Mouse (Mus musculus): ENCODE data around the gene Elf1. TPM values are rescaled to one million over a fixed set of nuclear protein-coding genes. Genes with fewer than 3 reads are reported as not detected.
"Not testable (repeated sequence)": the region's sequence is repeated elsewhere in the genome, so short reads cannot be mapped to it uniquely, and the experiment has no call there.

The Elf1 gene
- polyA plus RNA-seq, 1 experiment from 2014 or later, result 10.3 TPM

- Histone ChIP-seq H3K27me3 (ENCODE audit: insufficient read depth, low read length) (no peaks in the 10 kb centered on the region), H3K4me3 (ENCODE audit: low read length) (no peak overlapping the region), H3K9me3 (ENCODE audit: low read length) (no peaks in the 10 kb centered on the region), H3K4me1 (ENCODE audit: insufficient read depth, low read length) (no peaks in the 10 kb centered on the region; the same call in 1 of the 2 replicates), H3K27ac (ENCODE audit: low read length) (no peak overlapping the region), H3K4me2 (replicated peaks; ENCODE audit: low read depth, low read length) (0 out of 2 replicates have a peak overlapping the region, but pooled peaks have one; percentile 0), H3K36me3 (ENCODE audit: insufficient read depth, low read length) (no peaks in the 10 kb centered on the region), H3K9ac (replicated peaks; ENCODE audit: low read length) (no peak overlapping the region)
- 78% methylated on average over 8 of the region's 8 CpGs for WGBS
- ATAC-seq (ENCODE audit: low FRiP score, low TSS enrichment), result no peak
Measured at GRCm38 (mm10) chr14:79517185-79517740, 36.3 kb downstream of the Elf1 start.

GRCm38 (mm10) chr14:79518123-79518522, 37.1 kb downstream of the Elf1 start:
- WGBS, result 86% methylated on average over 2 of the region's 2 CpGs
- no peak overlapping the region for H3K27ac ChIP-seq (ENCODE audit: low read length)
- H3K9ac ChIP-seq (replicated peaks; ENCODE audit: low read length), result no peak overlapping the region
- H3K36me3 ChIP-seq (ENCODE audit: insufficient read depth, low read length), result no peaks in the 10 kb centered on the region
- peaks cover 3% of the 10 kb centered on the region; the same call in 1 of the 2 replicates for H3K4me1 ChIP-seq (ENCODE audit: insufficient read depth, low read length)
- no peaks in the 10 kb centered on the region for H3K9me3 ChIP-seq (ENCODE audit: low read length)
- H3K4me3 ChIP-seq (ENCODE audit: low read length), result no peak overlapping the region
- no peak for ATAC-seq (ENCODE audit: low FRiP score, low TSS enrichment)
- no peak overlapping the region for H3K4me2 ChIP-seq (replicated peaks; ENCODE audit: low read depth, low read length)
- H3K27me3 ChIP-seq (ENCODE audit: insufficient read depth, low read length), result no peaks in the 10 kb centered on the region

GRCm38 (mm10) chr14:79518761-79519662, 38.0 kb downstream of the Elf1 start:
- Histone ChIP-seq H3K36me3 (ENCODE audit: insufficient read depth, low read length) (no peaks in the 10 kb centered on the region), H3K9ac (replicated peaks; ENCODE audit: low read length) (no peak overlapping the region), H3K4me2 (replicated peaks; ENCODE audit: low read depth, low read length) (no peak overlapping the region), H3K27ac (ENCODE audit: low read length) (no peak overlapping the region), H3K9me3 (ENCODE audit: low read length) (no peaks in the 10 kb centered on the region), H3K27me3 (ENCODE audit: insufficient read depth, low read length) (no peaks in the 10 kb centered on the region), H3K4me3 (ENCODE audit: low read length) (no peak overlapping the region), H3K4me1 (ENCODE audit: insufficient read depth, low read length) (peaks cover 5% of the 10 kb centered on the region; the same call in 1 of the 2 replicates)
- ATAC-seq (ENCODE audit: low FRiP score, low TSS enrichment), result no peak
- 69% methylated on average over 19 of the region's 19 CpGs for whole genome bisulfite sequencing

- Histone ChIP-seq H3K36me3 (ENCODE audit: insufficient read depth, low read length) (no peaks in the 10 kb centered on the region), H3K4me1 (ENCODE audit: insufficient read depth, low read length) (peaks cover 5% of the 10 kb centered on the region; the same call in 1 of the 2 replicates), H3K9ac (replicated peaks; ENCODE audit: low read length) (no peak overlapping the region), H3K27ac (ENCODE audit: low read length) (no peak overlapping the region), H3K27me3 (ENCODE audit: insufficient read depth, low read length) (no peaks in the 10 kb centered on the region), H3K4me2 (replicated peaks; ENCODE audit: low read depth, low read length) (no peak overlapping the region), H3K4me3 (ENCODE audit: low read length) (no peak overlapping the region), H3K9me3 (ENCODE audit: low read length) (no peaks in the 10 kb centered on the region)
- WGBS, result 54% methylated on average over 1 of the region's 1 CpGs
- no peak for ATAC-seq (ENCODE audit: low FRiP score, low TSS enrichment)
Measured at GRCm38 (mm10) chr14:79519663-79519975, 38.6 kb downstream of the Elf1 start.

- H3K4me1 ChIP-seq (ENCODE audit: insufficient read depth, low read length), result peaks cover 5% of the 10 kb centered on the region; the same call in 1 of the 2 replicates
- H3K4me2 ChIP-seq (replicated peaks; ENCODE audit: low read depth, low read length), result no peak overlapping the region
- H3K27ac ChIP-seq (ENCODE audit: low read length), result peak overlapping the region; percentile 31; the same call in 1 of the 2 replicates
- no peaks in the 10 kb centered on the region for H3K27me3 ChIP-seq (ENCODE audit: insufficient read depth, low read length)
- H3K9me3 ChIP-seq (ENCODE audit: low read length), result no peaks in the 10 kb centered on the region
- H3K4me3 ChIP-seq (ENCODE audit: low read length), result no peak overlapping the region
- H3K36me3 ChIP-seq (ENCODE audit: insufficient read depth, low read length), result no peaks in the 10 kb centered on the region
- no peak for ATAC-seq (ENCODE audit: low FRiP score, low TSS enrichment)
- H3K9ac ChIP-seq (replicated peaks; ENCODE audit: low read length), result no peak overlapping the region
Measured at GRCm38 (mm10) chr14:79520612-79521011, 39.6 kb downstream of the Elf1 start.

GRCm38 (mm10) chr14:79521056-79521455, 40.1 kb downstream of the Elf1 start:
- H3K9ac ChIP-seq (replicated peaks; ENCODE audit: low read length), result no peak overlapping the region
- H3K4me3 ChIP-seq (ENCODE audit: low read length), result no peak overlapping the region
- no peaks in the 10 kb centered on the region for H3K27me3 ChIP-seq (ENCODE audit: insufficient read depth, low read length)
- WGBS, result 74% methylated on average over 1 of the region's 1 CpGs
- no peak overlapping the region for H3K4me2 ChIP-seq (replicated peaks; ENCODE audit: low read depth, low read length)
- no peaks in the 10 kb centered on the region for H3K36me3 ChIP-seq (ENCODE audit: insufficient read depth, low read length)
- no peak for ATAC-seq (ENCODE audit: low FRiP score, low TSS enrichment)
- peaks cover 5% of the 10 kb centered on the region; the same call in 1 of the 2 replicates for H3K4me1 ChIP-seq (ENCODE audit: insufficient read depth, low read length)
- H3K9me3 ChIP-seq (ENCODE audit: low read length), result no peaks in the 10 kb centered on the region
- peak overlapping the region; percentile 31; the same call in 1 of the 2 replicates for H3K27ac ChIP-seq (ENCODE audit: low read length)

- Histone ChIP-seq H3K4me3 (ENCODE audit: low read length) (no peak overlapping the region), H3K4me1 (ENCODE audit: insufficient read depth, low read length) (peaks cover 5% of the 10 kb centered on the region; the same call in 1 of the 2 replicates), H3K4me2 (replicated peaks; ENCODE audit: low read depth, low read length) (no peak overlapping the region), H3K9me3 (ENCODE audit: low read length) (no peaks in the 10 kb centered on the region), H3K27ac (ENCODE audit: low read length) (peak overlapping the region; percentile 31; the same call in 1 of the 2 replicates), H3K36me3 (ENCODE audit: insufficient read depth, low read length) (no peaks in the 10 kb centered on the region), H3K9ac (replicated peaks; ENCODE audit: low read length) (no peak overlapping the region), H3K27me3 (ENCODE audit: insufficient read depth, low read length) (no peaks in the 10 kb centered on the region)
- ATAC-seq (ENCODE audit: low FRiP score, low TSS enrichment), result no peak
- 72% methylated on average over 6 of the region's 6 CpGs for WGBS
Measured at GRCm38 (mm10) chr14:79521471-79522117, 40.6 kb downstream of the Elf1 start.

GRCm38 (mm10) chr14:79522387-79522786, 41.4 kb downstream of the Elf1 start:
- no peak overlapping the region for H3K4me3 ChIP-seq (ENCODE audit: low read length)
- 86% methylated on average over 9 of the region's 9 CpGs for WGBS
- ATAC-seq (ENCODE audit: low FRiP score, low TSS enrichment), result no peak

GRCm38 (mm10) chr14:79526106-79526505, 45.1 kb downstream of the Elf1 start:
- H3K4me2 ChIP-seq (replicated peaks; ENCODE audit: low read depth, low read length); H3K4me3 ChIP-seq (ENCODE audit: low read length); H3K27ac ChIP-seq (ENCODE audit: low read length); H3K4me1 ChIP-seq (ENCODE audit: insufficient read depth, low read length); H3K27me3 ChIP-seq (ENCODE audit: insufficient read depth, low read length); ATAC-seq (ENCODE audit: low FRiP score, low TSS enrichment); H3K9ac ChIP-seq (replicated peaks; ENCODE audit: low read length); H3K9me3 ChIP-seq (ENCODE audit: low read length); H3K36me3 ChIP-seq (ENCODE audit: insufficient read depth, low read length): not testable (repeated sequence)
- 87% methylated on average over 12 of the region's 12 CpGs for WGBS

More at GRCm38 (mm10) chr14:79522387-79522786, 41.4 kb downstream of the Elf1 start:
- Histone ChIP-seq H3K27me3 (ENCODE audit: insufficient read depth, low read length) (no peaks in the 10 kb centered on the region), H3K4me1 (ENCODE audit: insufficient read depth, low read length) (peaks cover 7% of the 10 kb centered on the region; the same call in 1 of the 2 replicates), H3K4me2 (replicated peaks; ENCODE audit: low read depth, low read length) (no peak overlapping the region), H3K36me3 (ENCODE audit: insufficient read depth, low read length) (no peaks in the 10 kb centered on the region), H3K9me3 (ENCODE audit: low read length) (no peaks in the 10 kb centered on the region), H3K9ac (replicated peaks; ENCODE audit: low read length) (no peak overlapping the region), H3K27ac (ENCODE audit: low read length) (no peak overlapping the region)

All from kidney, embryonic 16.5 days (tissue).